Mouse (Mus musculus): ENCODE measurements around the gene Gpr153. TPM values are rescaled to one million over a fixed set of nuclear protein-coding genes. Genes with fewer than 3 reads are reported as not detected.

The Gpr153 gene
- polyA plus RNA-seq, 1 experiment from 2014 or later = 19.3 TPM

GRCm38 (mm10) chr4:152313934-152314333, 39.9 kb downstream of the Gpr153 start:
- H3K27me3 ChIP-seq (ENCODE audit: control insufficient read depth, insufficient read depth, low read length) = peaks cover 66% of the 10 kb centered on the region
- H3K4me1 ChIP-seq (ENCODE audit: control insufficient read depth, insufficient read depth, low read length) = peaks cover 9% of the 10 kb centered on the region; the same call in 1 of the 2 replicates
- H3K9me3 ChIP-seq (ENCODE audit: control insufficient read depth, low read length) = no peaks in the 10 kb centered on the region
- peaks cover 3% of the 10 kb centered on the region; the same call in 1 of the 2 replicates for H3K36me3 ChIP-seq (ENCODE audit: control insufficient read depth, insufficient read depth, low read length)
- H3K4me2 ChIP-seq (ENCODE audit: low read depth, low read length) = peak overlapping the region; percentile 53
- peak overlapping the region; percentile 29 for H3K4me3 ChIP-seq (ENCODE audit: low read depth, low read length)
- H3K27ac ChIP-seq (ENCODE audit: low read depth, low read length) = no peak overlapping the region
- ATAC-seq (ENCODE audit: low read depth) = no peak
- no peak overlapping the region for H3K9ac ChIP-seq (replicated peaks; ENCODE audit: low read depth, low read length)

- no peak for ATAC-seq (ENCODE audit: low read depth)
- H3K36me3 ChIP-seq (ENCODE audit: control insufficient read depth, insufficient read depth, low read length) = no peaks in the 10 kb centered on the region
- WGBS = under 1% methylated on average over 43 of the region's 43 CpGs
- 0 out of 2 replicates have a peak overlapping the region, but pooled peaks have one; percentile 16 for H3K9ac ChIP-seq (replicated peaks; ENCODE audit: low read depth, low read length)
- no peak overlapping the region for H3K27ac ChIP-seq (ENCODE audit: low read depth, low read length)
- peaks cover 61% of the 10 kb centered on the region for H3K27me3 ChIP-seq (ENCODE audit: control insufficient read depth, insufficient read depth, low read length)
- H3K4me2 ChIP-seq (ENCODE audit: low read depth, low read length) = peak overlapping the region; percentile 42
- no peaks in the 10 kb centered on the region for H3K9me3 ChIP-seq (ENCODE audit: control insufficient read depth, low read length)
- peak overlapping the region; percentile 28 for H3K4me3 ChIP-seq (ENCODE audit: low read depth, low read length)
- H3K4me1 ChIP-seq (ENCODE audit: control insufficient read depth, insufficient read depth, low read length) = peaks cover 9% of the 10 kb centered on the region; the same call in 1 of the 2 replicates
Observed at GRCm38 (mm10) chr4:152315498-152316213, 41.6 kb downstream of the Gpr153 start.

- Histone ChIP-seq H3K9me3 (ENCODE audit: control insufficient read depth, low read length) (no peaks in the 10 kb centered on the region), H3K9ac (replicated peaks; ENCODE audit: low read depth, low read length) (no peak overlapping the region), H3K4me3 (ENCODE audit: low read depth, low read length) (no peak overlapping the region), H3K4me1 (ENCODE audit: control insufficient read depth, insufficient read depth, low read length) (peaks cover 9% of the 10 kb centered on the region; the same call in 1 of the 2 replicates), H3K4me2 (ENCODE audit: low read depth, low read length) (no peak overlapping the region), H3K36me3 (ENCODE audit: control insufficient read depth, insufficient read depth, low read length) (no peaks in the 10 kb centered on the region), H3K27ac (ENCODE audit: low read depth, low read length) (no peak overlapping the region), H3K27me3 (ENCODE audit: control insufficient read depth, insufficient read depth, low read length) (peaks cover 42% of the 10 kb centered on the region)
- ATAC-seq (ENCODE audit: low read depth) = no peak
- WGBS = 80% methylated on average over 6 of the region's 6 CpGs
Observed at GRCm38 (mm10) chr4:152317631-152318033, 43.6 kb downstream of the Gpr153 start.

GRCm38 (mm10) chr4:152318517-152319234, 44.6 kb downstream of the Gpr153 start, which contains the start of gene Rnf207:
Gene Rnf207 (minus strand): TSS chr4:152318993.
- Histone ChIP-seq H3K9me3 (ENCODE audit: control insufficient read depth, low read length) (no peaks in the 10 kb centered on the region), H3K27ac (ENCODE audit: low read depth, low read length) (no peak within 1 kb of the TSS), H3K27me3 (ENCODE audit: control insufficient read depth, insufficient read depth, low read length) (peaks cover 33% of the 10 kb centered on the region), H3K4me2 (ENCODE audit: low read depth, low read length) (no peak within 1 kb of the TSS), H3K4me1 (ENCODE audit: control insufficient read depth, insufficient read depth, low read length) (peaks cover 5% of the 10 kb centered on the region; the same call in 1 of the 2 replicates), H3K4me3 (ENCODE audit: low read depth, low read length) (no peak within 1 kb of the TSS), H3K9ac (replicated peaks; ENCODE audit: low read depth, low read length) (no peak within 1 kb of the TSS), H3K36me3 (ENCODE audit: control insufficient read depth, insufficient read depth, low read length) (no peaks in the 10 kb centered on the region)
- no peak for ATAC-seq (ENCODE audit: low read depth)
- WGBS = 4% methylated on average over 26 of the region's 26 CpGs

GRCm38 (mm10) chr4:152321464-152321863, 47.4 kb downstream of the Gpr153 start:
- Histone ChIP-seq H3K27me3 (ENCODE audit: control insufficient read depth, insufficient read depth, low read length) (peaks cover 8% of the 10 kb centered on the region), H3K4me1 (ENCODE audit: control insufficient read depth, insufficient read depth, low read length) (peaks cover 2% of the 10 kb centered on the region), H3K4me2 (ENCODE audit: low read depth, low read length) (no peak overlapping the region), H3K9me3 (ENCODE audit: control insufficient read depth, low read length) (no peaks in the 10 kb centered on the region), H3K36me3 (ENCODE audit: control insufficient read depth, insufficient read depth, low read length) (no peaks in the 10 kb centered on the region), H3K4me3 (ENCODE audit: low read depth, low read length) (no peak overlapping the region), H3K9ac (replicated peaks; ENCODE audit: low read depth, low read length) (no peak overlapping the region), H3K27ac (ENCODE audit: low read depth, low read length) (no peak overlapping the region)
- 56% methylated on average over 5 of the region's 5 CpGs for WGBS
- ATAC-seq (ENCODE audit: low read depth) = no peak

GRCm38 (mm10) chr4:152324641-152325562, 50.9 kb downstream of the Gpr153 start:
- H3K27me3 ChIP-seq (ENCODE audit: control insufficient read depth, insufficient read depth, low read length) = no peaks in the 10 kb centered on the region; the same call in 1 of the 2 replicates
- H3K9me3 ChIP-seq (ENCODE audit: control insufficient read depth, low read length) = no peaks in the 10 kb centered on the region
- H3K4me1 ChIP-seq (ENCODE audit: control insufficient read depth, insufficient read depth, low read length) = peaks cover 10% of the 10 kb centered on the region
- peak; percentile 9; the same call in 1 of the 2 replicates for ATAC-seq (ENCODE audit: low read depth)
- peak overlapping the region; percentile 72 for H3K4me3 ChIP-seq (ENCODE audit: low read depth, low read length)
- WGBS = 59% methylated on average over 16 of the region's 16 CpGs
- H3K36me3 ChIP-seq (ENCODE audit: control insufficient read depth, insufficient read depth, low read length) = peaks cover 11% of the 10 kb centered on the region
- H3K9ac ChIP-seq (replicated peaks; ENCODE audit: low read depth, low read length) = no peak overlapping the region
- H3K27ac ChIP-seq (ENCODE audit: low read depth, low read length) = no peak overlapping the region
- H3K4me2 ChIP-seq (ENCODE audit: low read depth, low read length) = peak overlapping the region; percentile 32; the same call in 1 of the 2 replicates

- H3K9ac ChIP-seq (replicated peaks; ENCODE audit: low read depth, low read length) = peak within 1 kb of the TSS; percentile 60
- peak within 1 kb of the TSS; percentile 67 for H3K27ac ChIP-seq (ENCODE audit: low read depth, low read length)
- no peaks in the 10 kb centered on the region for H3K9me3 ChIP-seq (ENCODE audit: control insufficient read depth, low read length)
- peak within 1 kb of the TSS; percentile 72 for H3K4me3 ChIP-seq (ENCODE audit: low read depth, low read length)
- peaks cover 16% of the 10 kb centered on the region for H3K36me3 ChIP-seq (ENCODE audit: control insufficient read depth, insufficient read depth, low read length)
- peaks cover 10% of the 10 kb centered on the region for H3K4me1 ChIP-seq (ENCODE audit: control insufficient read depth, insufficient read depth, low read length)
- peak within 1 kb of the TSS; percentile 58 for H3K4me2 ChIP-seq (ENCODE audit: low read depth, low read length)
- H3K27me3 ChIP-seq (ENCODE audit: control insufficient read depth, insufficient read depth, low read length) = no peaks in the 10 kb centered on the region; the same call in 1 of the 2 replicates
- peak; percentile 96 for ATAC-seq (ENCODE audit: low read depth)
- WGBS = under 1% methylated on average over 66 of the region's 70 CpGs
Observed at GRCm38 (mm10) chr4:152325574-152326411, 51.8 kb downstream of the Gpr153 start, which contains the start of gene Rpl22. Gene Rpl22 (plus strand): TSS chr4:152325742.

GRCm38 (mm10) chr4:152326543-152326942, 52.5 kb downstream of the Gpr153 start:
- peak overlapping the region; percentile 58 for H3K4me2 ChIP-seq (ENCODE audit: low read depth, low read length)
- peak overlapping the region; percentile 60 for H3K9ac ChIP-seq (replicated peaks; ENCODE audit: low read depth, low read length)
- H3K9me3 ChIP-seq (ENCODE audit: control insufficient read depth, low read length) = no peaks in the 10 kb centered on the region
- WGBS = 2% methylated on average over 11 of the region's 11 CpGs
- peak overlapping the region; percentile 72 for H3K4me3 ChIP-seq (ENCODE audit: low read depth, low read length)
- peaks cover 10% of the 10 kb centered on the region for H3K4me1 ChIP-seq (ENCODE audit: control insufficient read depth, insufficient read depth, low read length)
- peaks cover 23% of the 10 kb centered on the region for H3K36me3 ChIP-seq (ENCODE audit: control insufficient read depth, insufficient read depth, low read length)
- H3K27me3 ChIP-seq (ENCODE audit: control insufficient read depth, insufficient read depth, low read length) = no peaks in the 10 kb centered on the region; the same call in 1 of the 2 replicates
- no peak overlapping the region for H3K27ac ChIP-seq (ENCODE audit: low read depth, low read length)
- no peak for ATAC-seq (ENCODE audit: low read depth)

Measured in neural tube, embryonic 14.5 days (tissue).